Mouse (Mus musculus) MEL (cell line): ENCODE data around the gene Exoc3l.

Experiments
- CHD1 ChIP-seq: IDR thresholded peaks from 2 replicates; pipeline ENCODE4 v1.6.1; 2012; ENCODE audit warnings: low read depth, mild to moderate bottlenecking, inconsistent platforms, low read length, improper control_type of control experiment
- CTCF ChIP-seq, 3 experiments: IDR thresholded peaks in 2 of 3; conservative IDR thresholded peaks in 1 of 3; 2 replicates each; pipeline ENCODE4 v1.5.1; 2011 to 2012; ENCODE audit warnings: low read length in 3 of 3, low read depth in 2 of 3, mild to moderate bottlenecking in 2 of 3, improper control_type of control experiment in 1 of 3, inconsistent platforms in 1 of 3, mixed read lengths in 1 of 3, moderate library complexity in 1 of 3; ENCODE audit not compliant: control insufficient read depth in 1 of 3, insufficient read depth in 1 of 3, poor library complexity in 1 of 3, severe bottlenecking in 1 of 3
- E2F4 ChIP-seq: IDR thresholded peaks from 2 replicates; pipeline ENCODE4 v1.6.1; 2011; ENCODE audit warnings: low read depth, low read length, improper control_type of control experiment, borderline replicate concordance
- HCFC1 ChIP-seq: IDR thresholded peaks from 2 replicates; pipeline ENCODE4 v1.6.1; 2012; ENCODE audit warnings: low read depth, mild to moderate bottlenecking, inconsistent platforms, low read length, improper control_type of control experiment, moderate library complexity
- POLR2A ChIP-seq, 2 experiments: IDR thresholded peaks; 2 replicates each; pipeline ENCODE4 v1.6.1; 2011 to 2012; ENCODE audit warnings: low read length in 2 of 2, mild to moderate bottlenecking in 2 of 2, control low read depth in 1 of 2, improper control_type of control experiment in 1 of 2, low read depth in 1 of 2, moderate library complexity in 1 of 2; ENCODE audit not compliant: control insufficient read depth in 1 of 2, insufficient read depth in 1 of 2, poor library complexity in 1 of 2
- TCF12 ChIP-seq: IDR thresholded peaks from 2 replicates; pipeline ENCODE4 v1.6.1; 2014; ENCODE audit warnings: low read depth, mild to moderate bottlenecking, inconsistent platforms, low read length, improper control_type of control experiment, moderate library complexity
- USF1 ChIP-seq: IDR thresholded peaks from 2 replicates; pipeline ENCODE4 v1.6.1; 2014; ENCODE audit warnings: low read depth, mild to moderate bottlenecking, inconsistent platforms, low read length, improper control_type of control experiment, moderate library complexity
- USF2 ChIP-seq, 2 experiments: IDR thresholded peaks; 2 replicates each; pipeline ENCODE4 v1.6.1; 2011 to 2012; ENCODE audit warnings: improper control_type of control experiment in 2 of 2, low read length in 2 of 2, borderline replicate concordance in 1 of 2, inconsistent platforms in 1 of 2, low read depth in 1 of 2, mild to moderate bottlenecking in 1 of 2; ENCODE audit not compliant: insufficient read depth in 1 of 2
- ZC3H11A ChIP-seq: IDR thresholded peaks from 2 replicates; pipeline ENCODE4 v1.6.1; 2012; ENCODE audit warnings: low read depth, mild to moderate bottlenecking, inconsistent platforms, low read length, improper control_type of control experiment
- ZKSCAN1 ChIP-seq: IDR thresholded peaks from 2 replicates; pipeline ENCODE4 v1.6.1; 2012; ENCODE audit warnings: low read depth, mild to moderate bottlenecking, inconsistent platforms, low read length, improper control_type of control experiment, moderate library complexity

GRCm38 (mm10) chr8:105241016-105241415 lies 54.9 kb downstream of the Exoc3l start:
- no peak for TF ChIP-seq CTCF (IDR thresholded peaks at IDR 0.05 in 2 of 3, conservative IDR thresholded peaks at IDR 0.05 in 1 of 3; ENCODE audit: control insufficient read depth in 1 of 3, insufficient read depth in 1 of 3, low read depth in 2 of 3, low read length in 3 of 3, poor library complexity in 1 of 3, severe bottlenecking in 1 of 3)
- no peak for TF ChIP-seq USF1
- no peak for TF ChIP-seq ZKSCAN1
- no peak for TF ChIP-seq POLR2A (IDR thresholded peaks at IDR 0.05; ENCODE audit: control insufficient read depth in 1 of 2, insufficient read depth in 1 of 2, low read depth in 1 of 2, low read length in 2 of 2, poor library complexity in 1 of 2)
- TF ChIP-seq ZC3H11A, result no peak
- TF ChIP-seq E2F4, result no peak
- TF ChIP-seq USF2 (IDR thresholded peaks at IDR 0.05; ENCODE audit: borderline replicate concordance in 1 of 2, insufficient read depth in 1 of 2, low read depth in 1 of 2, low read length in 2 of 2), result no peak
- no peak for TF ChIP-seq HCFC1
- TF ChIP-seq TCF12, result no peak
- no peak for TF ChIP-seq CHD1
